Mouse (Mus musculus): ENCODE data around the gene Olfr874.
"Not testable (repeated sequence)": the region's sequence is repeated elsewhere in the genome, so short reads cannot be mapped to it uniquely, and the experiment has no call there.

Gene Olfr874

DNA sequence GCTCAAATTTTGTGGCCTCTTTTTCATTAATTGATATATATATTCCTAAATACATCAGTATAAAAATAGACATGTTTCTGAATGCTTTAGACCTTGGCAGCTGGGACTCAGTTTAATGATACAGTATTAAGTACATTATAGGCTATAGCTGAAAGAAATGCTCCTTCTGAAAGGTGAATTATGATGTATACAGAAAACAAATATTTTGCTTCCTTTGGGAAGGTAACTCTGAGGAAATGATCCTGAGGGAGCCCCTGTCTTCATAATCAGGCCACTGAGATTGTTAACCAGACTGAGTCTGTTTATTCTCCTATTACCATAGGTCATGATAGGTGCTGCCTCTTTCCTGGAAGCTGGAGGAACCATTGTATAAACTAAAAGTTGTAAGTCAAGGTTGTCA lies at the start of gene Olfr874:
TSS of gene Olfr874 (plus strand) at position 301 of the 400 bp plus-strand sequence.
- DNase-seq (ENCODE audit: low read depth): no peak

DNA sequence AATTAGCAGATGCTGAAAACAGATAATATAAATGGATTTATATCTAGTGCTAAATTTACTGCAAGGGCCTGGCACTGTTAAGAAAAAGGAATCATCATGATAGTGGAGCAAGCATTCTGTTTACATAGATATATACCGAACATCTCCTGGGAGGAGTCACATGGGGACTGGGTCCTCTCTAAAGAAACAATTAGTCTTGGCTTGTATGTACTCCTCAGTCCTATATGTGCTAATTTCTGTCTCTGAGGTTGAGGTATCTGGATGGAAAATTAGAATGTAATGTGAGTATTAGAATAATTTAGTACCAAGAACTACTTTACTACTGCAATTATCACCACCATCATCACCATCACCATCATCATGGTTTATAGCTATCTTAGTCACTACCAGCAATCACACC lies 28.8 kb upstream of the Olfr874 start, which contains the start of gene Olfr160:
TSS of gene Olfr160 (minus strand) at position 101 of the 400 bp plus-strand sequence.
- no peak for DNase-seq (ENCODE audit: low read depth)

DNA sequence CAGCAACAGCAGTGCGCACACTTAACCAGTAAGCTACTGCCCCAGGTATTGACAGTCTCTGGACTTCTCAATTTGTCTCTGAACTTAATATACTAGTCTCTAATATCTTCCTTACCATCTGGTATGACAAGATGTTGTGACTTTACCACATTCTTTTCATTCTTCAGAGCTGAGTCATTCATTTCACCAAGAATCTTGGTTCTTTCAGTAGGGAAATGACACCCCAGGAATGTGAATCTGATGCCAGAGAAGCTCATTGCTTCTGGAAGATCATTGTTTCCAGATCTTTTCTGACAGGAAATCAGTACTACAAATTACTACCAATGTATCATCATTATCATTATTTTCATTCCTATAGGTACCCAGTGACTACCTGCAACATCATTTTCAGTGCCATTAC lies 10.6 kb upstream of the Olfr874 start:
- DNase-seq (ENCODE audit: low read depth): no peak

DNA sequence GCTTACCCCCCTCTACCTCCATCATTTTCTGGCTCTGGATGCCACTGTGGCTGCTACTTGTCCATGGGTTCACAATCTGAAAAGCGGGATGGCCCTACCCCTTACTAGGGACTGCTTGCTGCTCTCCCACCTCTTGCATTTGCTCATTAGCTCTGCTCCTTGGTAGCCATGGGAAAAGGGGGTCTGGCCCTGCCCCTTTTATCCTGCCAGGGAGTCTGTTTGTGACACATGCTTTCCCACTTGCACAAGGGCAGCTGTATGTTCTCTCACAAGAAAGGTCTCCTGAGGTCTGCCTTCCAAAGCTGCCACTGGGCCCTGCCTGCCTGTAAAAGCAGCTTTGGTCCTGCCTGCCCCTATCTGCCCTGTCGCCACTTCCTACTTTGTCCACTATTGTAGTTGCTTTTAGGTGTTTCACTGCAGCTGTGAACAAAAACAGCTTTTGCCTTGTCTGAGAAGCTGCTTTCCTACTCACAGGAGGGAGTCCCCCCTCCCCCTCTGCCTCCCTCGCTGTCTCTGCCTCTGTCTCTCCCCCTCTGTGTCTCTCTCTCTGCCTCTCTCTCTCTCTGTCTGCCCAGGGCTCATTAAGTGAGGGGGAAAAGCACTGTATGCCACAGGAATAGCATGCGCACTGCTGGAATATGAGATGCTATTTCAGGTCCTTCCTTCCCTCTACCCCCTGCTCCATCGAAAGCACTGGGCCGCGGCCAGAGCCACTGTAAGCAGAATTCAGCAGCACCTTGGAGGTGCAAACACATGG lies 5.6 kb downstream of the Olfr874 start:
- no peak for DNase-seq (ENCODE audit: low read depth)

GRCm38 (mm10) chr9:37751467-37751866 lies 6.6 kb downstream of the Olfr874 start:
- no peak for DNase-seq (ENCODE audit: low read depth)

GRCm38 (mm10) chr9:37752006-37752405 lies 7.1 kb downstream of the Olfr874 start:
- no peak for DNase-seq (ENCODE audit: low read depth)

DNA sequence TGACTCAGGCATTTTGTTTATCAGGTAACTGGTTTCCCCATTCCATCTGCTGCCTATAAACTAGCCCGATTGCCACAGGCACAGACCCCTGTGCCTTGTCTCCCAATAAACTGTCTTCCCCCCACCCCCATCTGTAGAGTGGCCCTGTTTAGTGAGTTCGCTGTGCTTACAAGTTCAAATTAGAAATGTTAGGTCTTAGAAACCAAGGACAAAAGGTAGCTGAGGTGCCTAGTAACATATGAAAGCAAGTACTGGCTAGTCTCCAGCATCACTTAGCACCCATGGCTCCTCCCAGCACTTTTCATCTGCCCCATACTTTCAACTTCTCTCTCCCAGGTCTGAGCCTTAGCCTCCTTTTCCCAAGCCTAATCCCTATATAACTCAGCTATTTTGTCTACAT lies 16.8 kb downstream of the Olfr874 start:
- no peak for DNase-seq (ENCODE audit: low read depth)

- no peak for DNase-seq (ENCODE audit: low read depth)
Observed at GRCm38 (mm10) chr9:37762541-37762940, 17.6 kb downstream of the Olfr874 start.

DNA sequence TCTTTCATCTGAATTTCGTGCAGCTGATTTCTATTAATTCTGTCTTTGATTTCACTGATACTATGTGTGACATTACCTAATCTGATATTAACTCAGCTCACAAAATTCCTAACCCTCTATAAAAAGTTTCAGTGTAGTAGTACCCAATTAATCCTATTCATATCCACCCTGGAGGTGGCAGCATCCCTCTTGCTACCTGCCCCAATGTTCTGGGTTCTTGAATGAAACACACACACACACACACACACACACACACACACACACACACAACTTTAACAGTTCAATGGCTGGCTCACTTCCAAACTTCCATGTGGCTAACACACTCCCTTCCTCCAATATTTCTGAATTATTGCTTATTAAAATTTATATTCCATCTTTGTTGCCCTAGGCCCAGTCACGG lies 25.8 kb downstream of the Olfr874 start:
- DNase-seq (ENCODE audit: low read depth): no peak

DNA sequence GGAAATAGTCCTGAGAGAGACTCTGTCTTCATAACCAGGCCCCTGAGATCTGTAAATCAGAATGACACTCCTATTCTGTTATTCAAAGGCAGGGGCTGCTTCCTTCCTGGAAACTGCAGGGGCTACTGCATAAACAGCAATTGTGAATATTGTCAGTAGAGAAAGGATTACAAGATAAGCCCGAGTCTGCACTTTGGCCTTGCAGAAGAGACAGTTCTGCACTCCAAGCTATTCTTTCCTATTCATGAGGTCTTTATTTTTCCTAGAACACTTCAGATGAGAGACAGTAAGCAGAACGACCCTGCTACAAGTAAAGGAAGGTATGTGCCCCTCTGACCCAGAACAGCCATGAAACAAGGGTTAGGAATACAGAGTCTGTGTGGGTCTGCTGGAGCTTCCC lies 26.9 kb downstream of the Olfr874 start, which contains the start of gene Olfr875:
TSS of gene Olfr875 (plus strand) at position 99 of the 400 bp plus-strand sequence.
- DNase-seq (ENCODE audit: low read depth): no peak

DNA sequence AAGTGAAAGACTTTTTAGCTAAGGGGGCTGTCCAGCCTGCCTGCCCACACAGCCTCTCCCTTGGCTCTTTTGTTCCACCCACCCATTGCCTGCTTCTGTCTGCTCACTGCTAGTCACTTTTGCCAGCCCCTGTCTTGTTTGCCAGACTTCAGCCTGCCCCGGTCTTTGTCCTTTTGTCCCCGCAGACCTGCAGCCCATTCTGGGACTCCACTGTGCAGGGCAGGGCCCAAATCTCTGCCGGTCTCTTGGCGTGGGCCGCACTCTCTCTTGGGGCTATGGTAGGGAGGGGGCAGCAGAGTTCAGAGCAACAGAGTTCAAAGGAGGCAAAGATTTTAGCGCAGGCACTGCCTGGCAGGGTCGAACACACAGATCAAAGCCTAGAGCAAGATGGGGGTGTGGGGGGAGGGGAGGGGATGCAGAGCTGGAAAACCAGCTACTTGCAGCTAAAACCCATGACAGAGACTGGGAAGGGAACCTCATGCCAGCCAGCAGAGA lies 37.9 kb downstream of the Olfr874 start:
- no peak for DNase-seq (ENCODE audit: low read depth)

DNA sequence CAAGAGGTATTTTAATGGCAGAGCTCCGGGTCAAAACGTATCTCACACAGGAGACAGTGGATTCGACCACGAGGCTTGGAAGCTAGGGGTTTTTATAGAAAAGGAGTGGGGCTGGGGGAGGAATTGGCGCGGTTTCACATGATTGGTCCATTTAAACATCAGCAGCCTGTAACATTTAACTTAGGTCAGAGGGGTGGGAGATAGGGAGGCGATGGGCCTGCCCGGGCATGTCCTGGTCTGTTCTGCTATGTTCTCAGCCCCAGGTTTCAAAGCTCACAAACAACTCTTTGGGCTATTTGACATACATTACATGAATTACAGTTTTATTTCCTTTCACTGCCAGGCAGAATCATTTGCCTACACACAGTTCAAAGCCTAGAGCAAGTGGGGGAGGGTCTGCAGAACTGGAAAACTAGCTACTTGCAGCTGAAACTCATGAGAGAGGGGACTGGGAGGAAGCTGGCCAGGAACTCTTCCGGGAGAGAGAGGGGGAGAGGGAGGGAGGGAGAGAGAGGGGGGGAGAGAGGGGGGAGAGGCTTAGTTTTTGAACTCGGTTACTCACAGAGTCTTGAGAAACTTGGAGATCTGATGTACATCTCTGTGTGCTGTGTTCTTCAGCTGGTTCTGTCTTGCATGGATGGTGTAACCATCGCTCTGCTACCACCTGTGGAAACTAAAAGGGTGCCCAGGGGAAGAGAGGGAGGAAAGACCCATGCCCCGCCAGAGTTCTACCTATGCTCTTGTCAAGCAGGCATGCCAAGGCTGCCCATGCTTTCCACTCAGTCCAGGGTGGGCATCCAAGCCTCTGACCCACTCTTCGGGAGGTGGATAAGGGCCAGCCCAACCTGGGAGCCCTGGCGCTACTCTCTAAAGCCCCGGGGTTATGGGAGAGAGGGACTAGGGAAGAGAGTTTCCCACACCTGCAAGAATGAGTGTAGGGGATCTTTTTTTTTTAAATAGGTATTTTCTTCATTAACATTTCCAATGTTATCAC lies 38.8 kb downstream of the Olfr874 start:
- DNase-seq (ENCODE audit: low read depth): not testable (repeated sequence)

GRCm38 (mm10) chr9:37786411-37786810 lies 41.5 kb downstream of the Olfr874 start:
- DNase-seq (ENCODE audit: low read depth): no peak

Data from c-Kit-positive CD71-negative TER-119-negative erythroid progenitor cells, embryonic 14.5 days (primary cell).